Mouse (Mus musculus) cerebellum, postnatal 14 days (tissue): ENCODE data around the gene Adcy5.

Experiments
- DNase-seq, 2 experiments: peaks; one replicate each; pipeline ENCODE4 v3.0.0; 2021; ENCODE audit warnings: mixed read lengths in 2 of 2

Gene Adcy5

GRCm38 (mm10) chr16:35319335-35319734, 164.7 kb downstream of the Adcy5 start:
- DNase-seq: peak; percentile 27 to 61

GRCm38 (mm10) chr16:35319773-35320172, 165.1 kb downstream of the Adcy5 start:
- no peak for DNase-seq

- DNase-seq: no peak
Measured at GRCm38 (mm10) chr16:35330451-35330850, 175.8 kb downstream of the Adcy5 start.
